Mouse (Mus musculus) heart, adult 2 months (tissue): ENCODE data around the gene Cenpm.

Source experiments
- CTCF ChIP-seq: fragments of 200-600 bp; IDR thresholded peaks from 2 replicates; pipeline ENCODE4 v1.8.1; 2022; ENCODE audit warnings: antibody characterized with exemption, mild to moderate bottlenecking, moderate library complexity
- EP300 ChIP-seq: fragments of 200-500 bp; IDR thresholded peaks from 2 replicates; pipeline ENCODE4 v1.6.1; 2011; ENCODE audit warnings: low read depth, low read length, control low read depth; ENCODE audit not compliant: insufficient read depth
- POLR2A ChIP-seq: fragments of 200-500 bp; IDR thresholded peaks from 2 replicates; pipeline ENCODE4 v1.6.1; 2011; ENCODE audit warnings: mild to moderate bottlenecking, low read depth, low read length, control low read depth; ENCODE audit not compliant: insufficient read depth

DNA sequence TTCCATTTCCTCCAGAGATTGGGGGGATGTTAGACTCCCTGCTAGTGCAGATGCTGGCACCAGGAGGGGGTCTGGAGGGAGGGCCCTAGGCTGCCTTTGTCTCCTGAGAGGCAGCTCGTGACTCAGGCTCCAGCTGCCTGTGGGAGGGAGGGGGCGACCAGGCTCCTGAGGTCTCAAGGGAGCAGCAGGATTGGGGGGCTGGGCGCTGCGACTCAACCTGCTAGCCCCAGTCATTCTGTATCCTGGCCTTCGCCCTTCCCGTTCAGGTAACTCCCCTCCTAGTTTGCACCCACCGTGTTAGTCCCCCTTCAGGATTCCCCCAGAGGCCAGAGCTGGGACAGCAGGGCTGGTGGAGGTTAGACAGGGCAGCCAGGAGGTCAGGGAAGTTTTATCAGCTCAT lies 27.5 kb downstream of the Cenpm start:
- TF ChIP-seq CTCF (no peak), POLR2A (no peak), EP300 (no peak)
